In genomic region chr16:78427470-78428041, GRCm38 (mm10) we compare ENCODE assay signal across 8 mouse cellular contexts. TPM values are rescaled to one million over a fixed set of nuclear protein-coding genes. Genes with fewer than 3 reads are reported as not detected.
DNase-seq lines count a peak whose midpoint lies in the region; ATAC-seq and TF ChIP-seq lines count a peak whose summit lies in the region.

No protein-coding gene starts in this region.

- H3K9ac ChIP-seq in kidney, embryonic 14.5 days (ENCODE audit: low read depth, low read length): peak overlapping the region; percentile 18; the same call in 1 of the 2 replicates
- no peak overlapping the region for H3K9ac ChIP-seq in embryonic facial prominence, embryonic 12.5 days
- H3K9ac ChIP-seq in intestine, embryonic 15.5 days: no peak overlapping the region

- H3K36me3 ChIP-seq in kidney, embryonic 14.5 days (ENCODE audit: control insufficient read depth, insufficient read depth, low read length): no peaks in the 10 kb centered on the region
- H3K36me3 ChIP-seq in embryonic facial prominence, embryonic 12.5 days: no peaks in the 10 kb centered on the region
- no peaks in the 10 kb centered on the region for H3K36me3 ChIP-seq in intestine, embryonic 15.5 days
- H3K36me3 ChIP-seq in limb, embryonic 10.5 days: no peaks in the 10 kb centered on the region

- peak overlapping the region; percentile 17 for H3K4me3 ChIP-seq in kidney, embryonic 14.5 days (ENCODE audit: low read length)
- H3K4me3 ChIP-seq in embryonic facial prominence, embryonic 12.5 days: no peak overlapping the region
- 0 out of 2 replicates have a peak overlapping the region, but pooled peaks have one; percentile 14 for H3K4me3 ChIP-seq in intestine, embryonic 15.5 days (replicated peaks)
- 0 out of 2 replicates have a peak overlapping the region, but pooled peaks have one; percentile 16 for H3K4me3 ChIP-seq in limb, embryonic 10.5 days
- peak overlapping the region; percentile 25 for H3K4me3 ChIP-seq in olfactory bulb, adult 2 months (ENCODE audit: insufficient read depth, low read depth, low read length)

- no peaks in the 10 kb centered on the region for H3K9me3 ChIP-seq in kidney, embryonic 14.5 days (ENCODE audit: control insufficient read depth, low read length)
- no peaks in the 10 kb centered on the region for H3K9me3 ChIP-seq in embryonic facial prominence, embryonic 12.5 days
- H3K9me3 ChIP-seq in intestine, embryonic 15.5 days: no peaks in the 10 kb centered on the region
- H3K9me3 ChIP-seq in limb, embryonic 10.5 days (replicated peaks): no peaks in the 10 kb centered on the region

- no peak overlapping the region for H3K27ac ChIP-seq in kidney, embryonic 14.5 days (ENCODE audit: low read depth, low read length)
- H3K27ac ChIP-seq in embryonic facial prominence, embryonic 12.5 days: no peak overlapping the region
- no peak overlapping the region for H3K27ac ChIP-seq in intestine, embryonic 15.5 days
- no peak overlapping the region for H3K27ac ChIP-seq in limb, embryonic 10.5 days
- H3K27ac ChIP-seq in olfactory bulb, adult 2 months (ENCODE audit: insufficient read depth, low read depth, low read length): no peak overlapping the region

- no peak for DNase-seq in kidney, adult 18-20 months
- no peak for DNase-seq in limb, embryonic 10.5 days (ENCODE audit: low spot score)
- no peak for DNase-seq in natural killer cell, adult 2 months (ENCODE audit: low spot score in 2 of 2)

- peaks cover 7% of the 10 kb centered on the region; the same call in 1 of the 2 replicates for H3K4me1 ChIP-seq in kidney, embryonic 14.5 days (ENCODE audit: control insufficient read depth, insufficient read depth, low read length)
- no peaks in the 10 kb centered on the region for H3K4me1 ChIP-seq in embryonic facial prominence, embryonic 12.5 days
- H3K4me1 ChIP-seq in intestine, embryonic 15.5 days (replicated peaks): 0 out of 2 replicates have a peak, but pooled peaks cover 3% of the 10 kb centered on the region
- H3K4me1 ChIP-seq in limb, embryonic 10.5 days: peaks cover 12% of the 10 kb centered on the region
- H3K4me1 ChIP-seq in olfactory bulb, adult 2 months (ENCODE audit: control insufficient read depth, insufficient read depth, low read length): peaks cover 4% of the 10 kb centered on the region

- peak; percentile 82; the same call in 1 of the 2 replicates for ATAC-seq in kidney, embryonic 14.5 days (ENCODE audit: low FRiP score, low TSS enrichment)
- ATAC-seq in embryonic facial prominence, embryonic 12.5 days (ENCODE audit: insufficient number of reproducible peaks, insufficient read depth, low FRiP score, low TSS enrichment): no peak
- peak; percentile 86 for ATAC-seq in granulocyte monocyte progenitor cell, adult 5-6 weeks (replicated peaks; ENCODE audit: poor library complexity, severe bottlenecking)
- ATAC-seq in intestine, embryonic 15.5 days: peak; percentile 82

- peak overlapping the region; percentile 42 for H3K4me2 ChIP-seq in kidney, embryonic 14.5 days (replicated peaks; ENCODE audit: low read depth, low read length)
- H3K4me2 ChIP-seq in embryonic facial prominence, embryonic 12.5 days (replicated peaks): peak overlapping the region; percentile 32
- H3K4me2 ChIP-seq in intestine, embryonic 15.5 days (replicated peaks): peak overlapping the region; percentile 55

- no peak for TF ChIP-seq CTCF in olfactory bulb, adult 2 months (IDR thresholded peaks at IDR 0.05; ENCODE audit: insufficient read depth, low read depth, low read length)

- 8% methylated on average over 16 of the region's 16 CpGs for WGBS in kidney, embryonic 14.5 days
- 41% methylated on average over 16 of the region's 16 CpGs for WGBS in embryonic facial prominence, embryonic 12.5 days
- 25% methylated on average over 16 of the region's 16 CpGs for WGBS in intestine, embryonic 15.5 days
- WGBS in limb, embryonic 10.5 days: 33% methylated on average over 16 of the region's 16 CpGs
- WGBS in olfactory bulb, adult 2 months: 12% methylated on average over 16 of the region's 16 CpGs

- no peaks in the 10 kb centered on the region for H3K27me3 ChIP-seq in kidney, embryonic 14.5 days (ENCODE audit: control insufficient read depth, insufficient read depth, low read length)
- H3K27me3 ChIP-seq in embryonic facial prominence, embryonic 12.5 days: no peaks in the 10 kb centered on the region
- H3K27me3 ChIP-seq in intestine, embryonic 15.5 days (replicated peaks): no peaks in the 10 kb centered on the region
- no peaks in the 10 kb centered on the region for H3K27me3 ChIP-seq in limb, embryonic 10.5 days (ENCODE audit: low read depth, poor library complexity, severe bottlenecking)

- TF ChIP-seq POLR2A in olfactory bulb, adult 2 months (IDR thresholded peaks at IDR 0.05; ENCODE audit: insufficient read depth, low read depth, low read length): no peak

RNA-seq across cellular contexts. Expression of gene Btg3, which starts 50.6 kb away (rescaled TPM):
- polyA plus RNA-seq in kidney, embryonic 14.5 days (2014; fragmentation: Nextera tagmentation; extraction: Ambion mirVana): 48.0 and 49.2 TPM in 2 replicates
- polyA plus RNA-seq in embryonic facial prominence, embryonic 12.5 days (2016; fragmentation: Nextera tagmentation; extraction: Ambion mirVana): 35.3 and 41.7 TPM in 2 replicates
- 27.1 and 28.8 TPM in 2 replicates for total RNA-seq in granulocyte monocyte progenitor cell, adult 5-6 weeks (2014; fragmentation: Nextera tagmentation)
- 7.9 and 18.9 TPM in 2 replicates for total RNA-seq in granulocyte monocyte progenitor cell, adult 5-6 weeks (2017)
- 35.9 and 42.0 TPM in 2 replicates for polyA plus RNA-seq in intestine, embryonic 15.5 days (2015; fragmentation: Nextera tagmentation; extraction: Ambion mirVana)
- 28.1 and 31.7 TPM in 2 replicates for polyA plus RNA-seq in limb, embryonic 10.5 days (2016; fragmentation: Nextera tagmentation; extraction: Ambion mirVana)
- polyA plus RNA-seq in olfactory bulb, adult 2 months (2012; ENCODE audit: insufficient read depth, insufficient read length, low replicate concordance, missing spikeins): not detected in 2 replicates

Comparison
In these comparisons a context has a peak if more than half of its experiments do, and no peak if none do; other contexts are left out.
1. RNA of gene Btg3, which starts 50.6 kb away (polyA plus RNA-seq): 48.0 to 49.2 TPM in kidney, embryonic 14.5 days, 35.9 to 42.0 TPM in intestine, embryonic 15.5 days, 35.3 to 41.7 TPM in embryonic facial prominence, embryonic 12.5 days and 28.1 to 31.7 TPM in limb, embryonic 10.5 days; not detected in olfactory bulb, adult 2 months; every median in the first group is over 10 times any median in the second.
2. Peak in every context shown above with its lines, with median percentiles within 50 percentile points of each other: H3K4me2 ChIP-seq.